Mouse (Mus musculus): ENCODE measurements around the gene Jup. TPM values are rescaled to one million over a fixed set of nuclear protein-coding genes. Genes with fewer than 3 reads are reported as not detected.

The Jup gene
- polyA plus RNA-seq, 1 experiment from 2014 or later = 173 TPM

- Histone ChIP-seq H3K27me3 (replicated peaks) (no peaks in the 10 kb centered on the region), H3K4me2 (peak overlapping the region; percentile 76), H3K9ac (peak overlapping the region; percentile 88), H3K36me3 (peaks cover 15% of the 10 kb centered on the region), H3K4me3 (replicated peaks) (peak overlapping the region; percentile 81), H3K27ac (peak overlapping the region; percentile 99), H3K9me3 (no peaks in the 10 kb centered on the region), H3K4me1 (0 out of 2 replicates have a peak, but pooled peaks cover 5% of the 10 kb centered on the region)
- WGBS = under 1% methylated on average over 37 of the region's 40 CpGs
- peak; percentile 89 for ATAC-seq (ENCODE audit: insufficient read depth, low FRiP score, low read depth)
Measured at GRCm38 (mm10) chr11:100320172-100320630, 77.4 kb downstream of the Jup start.

GRCm38 (mm10) chr11:100319492-100320171 lies 77.9 kb downstream of the Jup start, which contains the start of gene Eif1:
Gene Eif1, plus strand, starts transcription at chr11:100319885.
- no peaks in the 10 kb centered on the region for H3K9me3 ChIP-seq
- peak within 1 kb of the TSS; percentile 88 for H3K9ac ChIP-seq
- peak; percentile 89 for ATAC-seq (ENCODE audit: insufficient read depth, low FRiP score, low read depth)
- H3K27me3 ChIP-seq (replicated peaks) = no peaks in the 10 kb centered on the region
- peak within 1 kb of the TSS; percentile 81 for H3K4me3 ChIP-seq (replicated peaks)
- H3K27ac ChIP-seq = peak within 1 kb of the TSS; percentile 99
- peak within 1 kb of the TSS; percentile 76 for H3K4me2 ChIP-seq
- WGBS = 1% methylated on average over 50 of the region's 58 CpGs
- 0 out of 2 replicates have a peak, but pooled peaks cover 5% of the 10 kb centered on the region for H3K4me1 ChIP-seq
- H3K36me3 ChIP-seq = peaks cover 15% of the 10 kb centered on the region

Small RNA genes within 50 kb of the gene (microRNA-seq; reads per million reads assigned to microRNA genes)
- not detected for gene Gm27374

Other genes with a start within 250 kb of the Jup start
- gene Krt19, start 249.1 kb downstream of the Jup start, polyA plus RNA-seq (2015; fragmentation: Nextera tagmentation; extraction: Ambion mirVana) = 796 and 889 TPM in 2 replicates
- gene Krt9, start 204.5 kb downstream of the Jup start, polyA plus RNA-seq (2015; fragmentation: Nextera tagmentation; extraction: Ambion mirVana) = not detected in 2 replicates
- gene Krt14, start 190.2 kb downstream of the Jup start, polyA plus RNA-seq (2015; fragmentation: Nextera tagmentation; extraction: Ambion mirVana) = 17.3 and 25.8 TPM in 2 replicates
- 0.68 and 0.80 TPM in 2 replicates for gene Krt16, start 148.9 kb downstream of the Jup start, polyA plus RNA-seq (2015; fragmentation: Nextera tagmentation; extraction: Ambion mirVana)
- 24.8 and 28.8 TPM in 2 replicates for gene Krt17, start 136.7 kb downstream of the Jup start, polyA plus RNA-seq (2015; fragmentation: Nextera tagmentation; extraction: Ambion mirVana)
- not detected in 2 replicates for gene Krt42, start 127.9 kb downstream of the Jup start, polyA plus RNA-seq (2015; fragmentation: Nextera tagmentation; extraction: Ambion mirVana)
- 1,590 and 1,651 TPM in 2 replicates for gene Eif1, start 77.9 kb downstream of the Jup start, polyA plus RNA-seq (2015; fragmentation: Nextera tagmentation; extraction: Ambion mirVana)
- gene Gast, start 63.4 kb downstream of the Jup start, polyA plus RNA-seq (2015; fragmentation: Nextera tagmentation; extraction: Ambion mirVana) = 15.1 and 16.3 TPM in 2 replicates
- gene Hap1, start 41.6 kb downstream of the Jup start, polyA plus RNA-seq (2015; fragmentation: Nextera tagmentation; extraction: Ambion mirVana) = 15.5 and 16.7 TPM in 2 replicates
- 57.6 and 61.7 TPM in 2 replicates for gene P3h4, start 17.1 kb upstream of the Jup start, polyA plus RNA-seq (2015; fragmentation: Nextera tagmentation; extraction: Ambion mirVana)
- 89.1 and 100 TPM in 2 replicates for gene Fkbp10, start 17.9 kb upstream of the Jup start, polyA plus RNA-seq (2015; fragmentation: Nextera tagmentation; extraction: Ambion mirVana)
- gene Nt5c3b, start 44.0 kb upstream of the Jup start, polyA plus RNA-seq (2015; fragmentation: Nextera tagmentation; extraction: Ambion mirVana) = 108 TPM in 2 replicates
- gene Klhl10, start 44.2 kb upstream of the Jup start, polyA plus RNA-seq (2015; fragmentation: Nextera tagmentation; extraction: Ambion mirVana) = 0.51 and 0.59 TPM in 2 replicates
- 7.4 and 8.1 TPM in 2 replicates for gene Klhl11, start 75.0 kb upstream of the Jup start, polyA plus RNA-seq (2015; fragmentation: Nextera tagmentation; extraction: Ambion mirVana)
- 153 and 180 TPM in 2 replicates for gene Acly, start 130.2 kb upstream of the Jup start, polyA plus RNA-seq (2015; fragmentation: Nextera tagmentation; extraction: Ambion mirVana)
- 0.24 and 0.37 TPM in 2 replicates for gene Ttc25, start 147.8 kb upstream of the Jup start, polyA plus RNA-seq (2015; fragmentation: Nextera tagmentation; extraction: Ambion mirVana)
- 35.3 and 42.7 TPM in 2 replicates for gene Cnp, start 177.1 kb upstream of the Jup start, polyA plus RNA-seq (2015; fragmentation: Nextera tagmentation; extraction: Ambion mirVana)
- 57.3 and 57.6 TPM in 2 replicates for gene Nkiras2, start 221.5 kb upstream of the Jup start, polyA plus RNA-seq (2015; fragmentation: Nextera tagmentation; extraction: Ambion mirVana)
- gene Dnajc7, start 222.4 kb upstream of the Jup start, polyA plus RNA-seq (2015; fragmentation: Nextera tagmentation; extraction: Ambion mirVana) = 213 and 214 TPM in 2 replicates